Mouse (Mus musculus): ENCODE results near the gene Syne3. TPM values are rescaled to one million over a fixed set of nuclear protein-coding genes. Genes with fewer than 3 reads are reported as not detected.

The Syne3 gene
- polyA plus RNA-seq, 1 experiment from 2014 or later = 0.74 TPM

DNA sequence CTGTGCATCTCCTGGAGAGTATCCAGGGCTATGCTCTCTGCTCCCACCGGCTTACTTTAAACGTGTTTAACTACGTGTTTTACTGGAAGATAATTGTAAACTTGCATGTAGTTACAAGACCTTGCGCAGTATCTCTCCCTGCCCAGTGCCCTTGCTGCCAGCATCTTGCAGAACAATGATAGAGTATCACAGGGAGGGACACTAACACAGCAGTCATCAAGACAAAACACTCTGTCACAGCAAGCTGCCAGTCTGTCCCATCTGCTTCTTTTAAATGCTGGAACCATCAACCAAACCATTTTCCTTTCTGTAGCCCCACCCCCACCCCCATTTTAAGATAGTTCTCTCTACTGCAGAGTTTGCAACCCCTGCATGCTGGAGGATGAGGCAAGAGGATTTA is 6.6 kb upstream of the Syne3 start:
- ATAC-seq (ENCODE audit: low read depth) = no peak
- H3K9me3 ChIP-seq (ENCODE audit: control insufficient read depth, low read length) = no peaks in the 10 kb centered on the region
- no peak overlapping the region for H3K27ac ChIP-seq (ENCODE audit: low read length)
- no peaks in the 10 kb centered on the region for H3K36me3 ChIP-seq (ENCODE audit: control insufficient read depth, insufficient read depth, low read length)
- peaks cover 8% of the 10 kb centered on the region for H3K4me1 ChIP-seq (replicated peaks; ENCODE audit: control insufficient read depth, insufficient read depth, low read length)
- WGBS = 51% methylated on average over 4 of the region's 4 CpGs
- no peak overlapping the region for H3K4me3 ChIP-seq (ENCODE audit: low read length)
- no peak overlapping the region for H3K9ac ChIP-seq (ENCODE audit: low read length)
- H3K27me3 ChIP-seq (ENCODE audit: control insufficient read depth, insufficient read depth, low read depth, low read length) = peaks cover 3% of the 10 kb centered on the region
- H3K4me2 ChIP-seq (ENCODE audit: low read depth, low read length) = no peak overlapping the region

DNA sequence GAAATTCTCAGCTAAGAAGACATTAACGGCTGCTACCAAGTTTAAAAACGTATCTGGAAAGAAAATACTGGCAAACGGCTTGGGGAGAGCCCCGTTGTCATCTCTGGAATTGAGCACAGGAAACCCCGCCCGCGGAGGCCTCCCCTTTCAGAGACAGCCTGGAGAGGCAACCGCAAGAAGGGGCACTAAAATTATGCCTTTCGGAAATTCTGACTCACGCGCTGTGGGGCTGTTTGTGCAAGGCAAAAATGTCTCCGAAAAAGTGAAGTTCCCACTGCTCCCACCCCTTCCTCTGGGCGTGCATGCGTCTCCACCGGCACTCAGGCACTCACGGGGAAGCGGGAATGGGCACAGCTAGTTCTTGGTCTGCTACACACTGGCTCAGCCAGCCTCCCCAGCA is 3.5 kb upstream of the Syne3 start:
- Histone ChIP-seq H3K27me3 (ENCODE audit: control insufficient read depth, insufficient read depth, low read depth, low read length) (peaks cover 20% of the 10 kb centered on the region), H3K4me3 (ENCODE audit: low read length) (peak overlapping the region; percentile 9; the same call in 1 of the 2 replicates), H3K27ac (ENCODE audit: low read length) (no peak overlapping the region), H3K36me3 (ENCODE audit: control insufficient read depth, insufficient read depth, low read length) (no peaks in the 10 kb centered on the region), H3K9ac (ENCODE audit: low read length) (peak overlapping the region; percentile 22; the same call in 1 of the 2 replicates), H3K4me2 (ENCODE audit: low read depth, low read length) (peak overlapping the region; percentile 35), H3K9me3 (ENCODE audit: control insufficient read depth, low read length) (no peaks in the 10 kb centered on the region), H3K4me1 (replicated peaks; ENCODE audit: control insufficient read depth, insufficient read depth, low read length) (peaks cover 16% of the 10 kb centered on the region)
- WGBS = 15% methylated on average over 17 of the region's 17 CpGs
- ATAC-seq (ENCODE audit: low read depth) = no peak

DNA sequence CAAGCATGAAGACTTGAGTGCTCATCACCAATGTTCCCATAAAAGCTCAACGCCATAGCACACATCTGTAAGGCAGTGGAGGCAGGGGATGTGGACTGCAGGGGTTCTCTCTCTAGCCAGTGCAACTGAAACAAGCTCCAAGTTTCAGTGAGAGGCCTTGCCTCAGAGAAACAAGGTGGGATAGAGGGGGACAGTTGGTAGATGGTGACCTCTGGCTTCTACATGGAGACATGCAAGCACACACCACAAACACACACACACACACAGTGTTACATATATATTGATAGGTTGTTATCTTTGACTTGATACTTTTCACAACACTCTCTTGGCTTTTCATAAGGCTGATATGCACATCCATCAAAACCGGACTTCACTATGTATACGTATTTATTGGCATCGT is 2.7 kb upstream of the Syne3 start:
- Histone ChIP-seq H3K9ac (ENCODE audit: low read length) (no peak overlapping the region), H3K27ac (ENCODE audit: low read length) (no peak overlapping the region), H3K27me3 (ENCODE audit: control insufficient read depth, insufficient read depth, low read depth, low read length) (peaks cover 28% of the 10 kb centered on the region), H3K9me3 (ENCODE audit: control insufficient read depth, low read length) (no peaks in the 10 kb centered on the region), H3K4me3 (ENCODE audit: low read length) (no peak overlapping the region), H3K4me2 (ENCODE audit: low read depth, low read length) (no peak overlapping the region), H3K4me1 (replicated peaks; ENCODE audit: control insufficient read depth, insufficient read depth, low read length) (peaks cover 16% of the 10 kb centered on the region), H3K36me3 (ENCODE audit: control insufficient read depth, insufficient read depth, low read length) (no peaks in the 10 kb centered on the region)
- ATAC-seq (ENCODE audit: low read depth) = no peak
- 87% methylated on average over 4 of the region's 4 CpGs for WGBS

DNA sequence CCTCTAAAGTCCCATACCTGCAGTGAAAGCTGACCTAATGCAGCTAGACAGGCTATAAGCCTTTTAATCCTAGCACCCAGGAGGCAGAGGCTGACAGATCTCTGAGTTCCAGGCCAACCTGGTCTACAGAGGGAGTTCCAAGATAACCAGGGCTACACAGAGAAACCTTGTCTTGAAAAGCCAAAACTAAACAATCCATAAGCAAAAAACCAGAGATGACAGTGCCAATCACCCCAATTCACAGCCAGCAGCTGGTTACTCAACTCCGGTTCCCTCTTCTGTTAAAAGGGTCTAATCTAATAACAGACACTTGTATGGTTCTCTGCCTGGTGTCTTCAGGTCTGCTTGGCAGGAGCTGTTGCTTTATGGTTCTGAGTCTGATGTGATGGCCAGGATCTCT is 2.0 kb upstream of the Syne3 start:
- WGBS = 88% methylated on average over 1 of the region's 1 CpGs
- H3K4me1 ChIP-seq (replicated peaks; ENCODE audit: control insufficient read depth, insufficient read depth, low read length) = peaks cover 16% of the 10 kb centered on the region
- ATAC-seq (ENCODE audit: low read depth) = no peak

DNA sequence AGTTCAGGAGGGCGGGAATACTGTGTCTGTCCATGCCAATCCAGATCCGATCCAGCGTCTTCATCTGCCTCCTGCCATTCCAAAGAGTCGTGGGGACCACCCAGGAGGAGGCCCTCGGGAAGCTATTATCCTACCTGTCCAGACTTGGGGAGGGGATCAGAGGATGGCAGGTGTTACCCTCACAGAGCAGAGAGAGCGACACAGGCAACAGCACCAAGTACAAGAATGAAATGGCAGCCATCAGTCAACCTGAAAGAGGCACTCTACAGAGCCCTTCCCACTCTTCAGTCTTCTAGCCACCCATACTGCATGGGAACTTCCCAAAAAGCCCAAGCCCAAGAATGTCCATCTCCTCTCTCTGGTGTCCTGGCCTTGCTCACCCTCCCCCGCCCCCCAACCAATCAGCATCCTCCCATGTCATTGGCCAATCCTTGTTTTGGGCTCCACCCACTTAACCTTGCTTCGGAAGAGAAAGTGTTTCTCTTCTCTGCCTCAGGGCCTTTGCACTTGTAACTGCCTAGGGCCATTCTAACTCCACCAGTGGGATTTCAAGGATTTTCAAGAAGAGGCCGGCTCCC is 693 bp upstream of the Syne3 start:
- WGBS = 20% methylated on average over 9 of the region's 9 CpGs
- Histone ChIP-seq H3K27ac (ENCODE audit: low read length) (no peak overlapping the region), H3K4me1 (replicated peaks; ENCODE audit: control insufficient read depth, insufficient read depth, low read length) (peaks cover 16% of the 10 kb centered on the region), H3K36me3 (ENCODE audit: control insufficient read depth, insufficient read depth, low read length) (no peaks in the 10 kb centered on the region), H3K4me2 (ENCODE audit: low read depth, low read length) (peak overlapping the region; percentile 83), H3K9me3 (ENCODE audit: control insufficient read depth, low read length) (no peaks in the 10 kb centered on the region), H3K9ac (ENCODE audit: low read length) (peak overlapping the region; percentile 58), H3K27me3 (ENCODE audit: control insufficient read depth, insufficient read depth, low read depth, low read length) (peaks cover 31% of the 10 kb centered on the region), H3K4me3 (ENCODE audit: low read length) (peak overlapping the region; percentile 54)
- ATAC-seq (ENCODE audit: low read depth) = peak; percentile 15; the same call in 1 of the 2 replicates

More for the DNA sequence above, 2.0 kb upstream of the Syne3 start:
- Histone ChIP-seq H3K27me3 (ENCODE audit: control insufficient read depth, insufficient read depth, low read depth, low read length) (peaks cover 31% of the 10 kb centered on the region), H3K9ac (ENCODE audit: low read length) (no peak overlapping the region), H3K27ac (ENCODE audit: low read length) (no peak overlapping the region), H3K4me2 (ENCODE audit: low read depth, low read length) (no peak overlapping the region), H3K9me3 (ENCODE audit: control insufficient read depth, low read length) (no peaks in the 10 kb centered on the region), H3K4me3 (ENCODE audit: low read length) (no peak overlapping the region), H3K36me3 (ENCODE audit: control insufficient read depth, insufficient read depth, low read length) (no peaks in the 10 kb centered on the region)

DNA sequence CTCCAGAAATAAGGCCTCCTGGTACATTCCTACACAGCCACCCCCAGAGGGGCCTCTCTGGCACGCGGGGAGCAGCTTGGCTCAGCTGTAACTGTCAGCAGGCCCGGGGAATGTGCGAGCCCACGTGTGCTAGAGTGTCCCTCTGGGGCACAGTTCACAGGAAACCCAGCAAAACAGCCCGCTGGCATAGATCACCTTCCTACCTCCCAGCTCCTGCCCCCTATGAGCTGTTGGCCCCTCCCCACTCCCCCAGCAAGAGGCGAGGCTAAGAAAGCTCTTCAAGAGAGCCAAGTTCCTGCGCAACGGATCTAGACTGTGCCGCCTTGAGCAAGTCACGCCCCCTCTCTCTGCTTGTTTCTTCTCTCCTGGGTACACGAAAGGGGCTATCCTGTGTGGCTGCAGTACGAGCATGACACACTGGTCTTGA is 844 bp downstream of the Syne3 start:
- WGBS = under 1% methylated on average over 13 of the region's 13 CpGs
- no peak overlapping the region for H3K27ac ChIP-seq (ENCODE audit: low read length)
- peak overlapping the region; percentile 54 for H3K4me3 ChIP-seq (ENCODE audit: low read length)
- peaks cover 31% of the 10 kb centered on the region for H3K27me3 ChIP-seq (ENCODE audit: control insufficient read depth, insufficient read depth, low read depth, low read length)
- H3K4me2 ChIP-seq (ENCODE audit: low read depth, low read length) = peak overlapping the region; percentile 83
- ATAC-seq (ENCODE audit: low read depth) = peak; percentile 69
- peak overlapping the region; percentile 31; the same call in 1 of the 2 replicates for H3K9ac ChIP-seq (ENCODE audit: low read length)
- no peaks in the 10 kb centered on the region for H3K36me3 ChIP-seq (ENCODE audit: control insufficient read depth, insufficient read depth, low read length)
- H3K4me1 ChIP-seq (replicated peaks; ENCODE audit: control insufficient read depth, insufficient read depth, low read length) = peaks cover 16% of the 10 kb centered on the region
- no peaks in the 10 kb centered on the region for H3K9me3 ChIP-seq (ENCODE audit: control insufficient read depth, low read length)

DNA sequence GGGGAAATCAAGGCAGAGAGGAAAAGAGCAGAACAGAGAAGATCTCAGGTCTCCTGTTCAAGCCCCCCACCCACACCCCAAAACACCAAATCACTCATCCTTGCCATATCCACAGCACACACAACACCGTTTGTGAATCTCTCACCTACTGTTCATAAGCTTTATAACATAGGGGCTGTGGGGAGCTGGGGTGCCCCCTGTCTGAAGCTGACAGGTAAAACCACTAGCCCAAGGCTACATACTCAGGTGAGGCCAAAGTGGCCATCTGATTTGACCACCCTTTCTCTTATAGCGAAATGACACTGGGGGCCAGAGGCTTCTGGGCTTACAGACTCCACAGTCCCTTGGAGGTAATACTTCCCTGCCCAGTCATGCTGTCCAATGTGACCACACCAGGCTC is 1.5 kb downstream of the Syne3 start:
- Histone ChIP-seq H3K9ac (ENCODE audit: low read length) (no peak overlapping the region), H3K4me1 (replicated peaks; ENCODE audit: control insufficient read depth, insufficient read depth, low read length) (peaks cover 16% of the 10 kb centered on the region), H3K27ac (ENCODE audit: low read length) (no peak overlapping the region), H3K27me3 (ENCODE audit: control insufficient read depth, insufficient read depth, low read depth, low read length) (peaks cover 31% of the 10 kb centered on the region), H3K9me3 (ENCODE audit: control insufficient read depth, low read length) (no peaks in the 10 kb centered on the region), H3K4me3 (ENCODE audit: low read length) (no peak overlapping the region), H3K36me3 (ENCODE audit: control insufficient read depth, insufficient read depth, low read length) (no peaks in the 10 kb centered on the region), H3K4me2 (ENCODE audit: low read depth, low read length) (peak overlapping the region; percentile 83)
- ATAC-seq (ENCODE audit: low read depth) = no peak
- WGBS = 48% methylated on average over 2 of the region's 2 CpGs

DNA sequence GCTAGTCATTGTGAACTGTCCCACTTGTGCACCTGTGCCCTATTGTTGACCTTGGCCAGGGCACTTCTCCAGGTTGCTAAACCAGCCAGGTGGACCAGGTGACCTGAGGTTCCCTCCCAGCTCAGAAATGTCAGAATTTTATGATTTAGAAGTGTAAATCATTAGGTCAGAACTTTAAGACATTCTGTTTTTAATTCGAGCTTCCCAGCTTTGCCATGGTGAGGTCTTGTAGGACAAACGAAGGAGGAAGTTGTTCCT is 4.0 kb downstream of the Syne3 start:
- Histone ChIP-seq H3K9me3 (ENCODE audit: control insufficient read depth, low read length) (no peaks in the 10 kb centered on the region), H3K4me2 (ENCODE audit: low read depth, low read length) (no peak overlapping the region), H3K4me1 (replicated peaks; ENCODE audit: control insufficient read depth, insufficient read depth, low read length) (peaks cover 18% of the 10 kb centered on the region), H3K27me3 (ENCODE audit: control insufficient read depth, insufficient read depth, low read depth, low read length) (peaks cover 23% of the 10 kb centered on the region), H3K27ac (ENCODE audit: low read length) (no peak overlapping the region), H3K9ac (ENCODE audit: low read length) (no peak overlapping the region), H3K4me3 (ENCODE audit: low read length) (no peak overlapping the region), H3K36me3 (ENCODE audit: control insufficient read depth, insufficient read depth, low read length) (no peaks in the 10 kb centered on the region)
- WGBS = 54% methylated on average over 2 of the region's 2 CpGs
- ATAC-seq (ENCODE audit: low read depth) = no peak

DNA sequence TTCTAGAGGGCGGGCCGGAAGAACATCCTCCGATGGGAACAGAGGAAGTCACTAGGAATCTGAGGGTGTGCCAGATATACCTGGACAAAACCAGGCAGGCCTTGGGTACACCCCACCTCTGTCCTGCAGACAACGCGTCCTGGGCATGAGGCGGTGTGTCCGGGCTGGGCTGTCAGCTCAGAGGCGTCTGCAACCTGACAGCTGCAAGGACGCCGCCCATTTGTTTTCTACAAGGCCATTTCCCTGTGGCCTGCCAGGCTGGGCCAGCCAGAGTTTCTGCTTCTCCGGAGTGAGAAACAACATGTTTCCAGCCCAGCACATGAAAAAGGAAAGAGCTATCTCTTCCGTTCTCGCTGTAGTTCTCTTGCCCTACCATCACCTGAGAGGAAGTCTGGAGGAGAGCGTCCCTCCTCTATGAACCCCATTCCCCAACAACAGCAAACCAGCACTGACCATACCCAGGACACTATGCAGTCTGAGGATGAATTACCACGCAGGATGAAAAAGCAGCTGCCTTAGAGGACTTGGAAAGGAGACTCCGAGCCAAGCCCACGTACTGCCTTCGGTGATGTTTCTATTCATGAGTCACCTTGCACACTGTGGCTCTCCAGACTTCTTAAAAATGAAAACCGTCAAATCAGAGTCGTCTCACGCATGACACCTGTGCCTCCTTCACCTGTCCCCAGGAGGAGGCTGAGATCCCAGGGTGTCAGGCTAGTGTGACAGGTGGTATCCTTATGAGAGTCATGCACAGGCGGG is 4.5 kb downstream of the Syne3 start:
- H3K9me3 ChIP-seq (ENCODE audit: control insufficient read depth, low read length) = no peaks in the 10 kb centered on the region
- H3K27ac ChIP-seq (ENCODE audit: low read length) = no peak overlapping the region
- no peak overlapping the region for H3K4me3 ChIP-seq (ENCODE audit: low read length)
- no peak for ATAC-seq (ENCODE audit: low read depth)
- H3K9ac ChIP-seq (ENCODE audit: low read length) = no peak overlapping the region
- no peaks in the 10 kb centered on the region for H3K36me3 ChIP-seq (ENCODE audit: control insufficient read depth, insufficient read depth, low read length)
- WGBS = 57% methylated on average over 22 of the region's 22 CpGs
- peaks cover 19% of the 10 kb centered on the region for H3K27me3 ChIP-seq (ENCODE audit: control insufficient read depth, insufficient read depth, low read depth, low read length)
- no peak overlapping the region for H3K4me2 ChIP-seq (ENCODE audit: low read depth, low read length)
- H3K4me1 ChIP-seq (replicated peaks; ENCODE audit: control insufficient read depth, insufficient read depth, low read length) = peaks cover 13% of the 10 kb centered on the region

All from lung, embryonic 16.5 days (tissue).